Mouse (Mus musculus): ENCODE results near the gene Gar1. TPM values are rescaled to one million over a fixed set of nuclear protein-coding genes. Genes with fewer than 3 reads are reported as not detected.

The Gar1 gene
- polyA plus RNA-seq (2014; fragmentation: Illumina TruSeq; extraction: RNeasy Lipid Tissue Mini Kit (QIAGEN cat#74804)): 110 TPM

GRCm38 (mm10) chr3:129831035-129831568, at the start of gene Gar1:
Gene Gar1, minus strand, starts transcription at chr3:129831396.

GRCm38 (mm10) chr3:129878405-129879021, 47.3 kb upstream of the Gar1 start, which contains the start of gene Pla2g12a:
Gene Pla2g12a, plus strand, starts transcription at chr3:129878606.

GRCm38 (mm10) chr3:129835388-129835934, 4.3 kb upstream of the Gar1 start, which contains the start of gene Cfi:
Gene Cfi, plus strand, starts transcription at chr3:129835884.

GRCm38 (mm10) chr3:129822206-129822775, 8.9 kb downstream of the Gar1 start, which contains the start of gene Rrh:
Gene Rrh, minus strand, starts transcription at chr3:129822587.

GRCm38 (mm10) chr3:129803765-129804164, 27.4 kb downstream of the Gar1 start, which contains the start of gene Lrit3:
Gene Lrit3, minus strand, starts transcription at chr3:129804030.

Other genes with a start within 250 kb of the Gar1 start
- gene Egf, start 76.1 kb downstream of the Gar1 start, polyA plus RNA-seq (2014; fragmentation: Illumina TruSeq; extraction: RNeasy Lipid Tissue Mini Kit (QIAGEN cat#74804)): 1.7 TPM
- gene Lrit3, start 27.4 kb downstream of the Gar1 start, polyA plus RNA-seq (2014; fragmentation: Illumina TruSeq; extraction: RNeasy Lipid Tissue Mini Kit (QIAGEN cat#74804)): not detected
- gene Rrh, start 8.8 kb downstream of the Gar1 start, polyA plus RNA-seq (2014; fragmentation: Illumina TruSeq; extraction: RNeasy Lipid Tissue Mini Kit (QIAGEN cat#74804)): 0.34 TPM
- 4.7 TPM for gene Cfi, start 4.5 kb upstream of the Gar1 start, polyA plus RNA-seq (2014; fragmentation: Illumina TruSeq; extraction: RNeasy Lipid Tissue Mini Kit (QIAGEN cat#74804))
- 24.2 TPM for gene Pla2g12a, start 47.2 kb upstream of the Gar1 start, polyA plus RNA-seq (2014; fragmentation: Illumina TruSeq; extraction: RNeasy Lipid Tissue Mini Kit (QIAGEN cat#74804))
- gene Casp6, start 70.0 kb upstream of the Gar1 start, polyA plus RNA-seq (2014; fragmentation: Illumina TruSeq; extraction: RNeasy Lipid Tissue Mini Kit (QIAGEN cat#74804)): 81.4 TPM
- 3.0 TPM for gene Mcub, start 138.8 kb upstream of the Gar1 start, polyA plus RNA-seq (2014; fragmentation: Illumina TruSeq; extraction: RNeasy Lipid Tissue Mini Kit (QIAGEN cat#74804))
- gene Sec24b, start 230.2 kb upstream of the Gar1 start, polyA plus RNA-seq (2014; fragmentation: Illumina TruSeq; extraction: RNeasy Lipid Tissue Mini Kit (QIAGEN cat#74804)): 66.5 TPM

All from ovary, adult 10 weeks (tissue).